Mouse (Mus musculus) brain, embryonic 14.5 days (tissue): ENCODE results near the gene Scin.

Source experiments
- CTCF ChIP-seq: fragments of 200-500 bp; IDR thresholded peaks from 2 replicates; pipeline ENCODE4 v1.5.1; 2012; ENCODE audit warnings: inconsistent platforms, mild to moderate bottlenecking, moderate library complexity, borderline replicate concordance; ENCODE audit not compliant: insufficient read depth, insufficient read length; ENCODE audit errors: extremely low read depth
- POLR2A ChIP-seq: fragments of 200-500 bp; IDR thresholded peaks from 2 replicates; pipeline ENCODE4 v1.6.1; 2012; ENCODE audit warnings: mild to moderate bottlenecking, inconsistent platforms, borderline replicate concordance; ENCODE audit not compliant: poor library complexity, insufficient read depth, insufficient read length, severe bottlenecking; ENCODE audit errors: extremely low read depth

- no peak for TF ChIP-seq CTCF
- no peak for TF ChIP-seq POLR2A
Observed at GRCm38 (mm10) chr12:40035506-40035905, 98.5 kb downstream of the Scin start.
